Mouse (Mus musculus) embryonic facial prominence, embryonic 10.5 days (tissue): ENCODE data around the gene Usp46. TPM values are rescaled to one million over a fixed set of nuclear protein-coding genes. Genes with fewer than 3 reads are reported as not detected.

Source experiments
- DNase-seq: peaks from one replicate; pipeline ENCODE4 v3.0.0-alpha.2; 2017; ENCODE audit warnings: low spot score
- H3K27ac ChIP-seq: fragments of 300-500 bp; sonication (generic); replicated peaks from 2 replicates; pipeline ENCODE4 v1.5.1; 2016; ENCODE audit warnings: mild to moderate bottlenecking
- H3K27me3 ChIP-seq: fragments of 300-500 bp; sonication (generic); replicated peaks from 2 replicates; pipeline ENCODE4 v1.6.1; 2016; ENCODE audit warnings: low read depth, mild to moderate bottlenecking; ENCODE audit not compliant: poor library complexity, severe bottlenecking
- H3K36me3 ChIP-seq: fragments of 300-500 bp; sonication (generic); replicated peaks from 2 replicates; pipeline ENCODE4 v1.6.1; 2016; ENCODE audit warnings: mild to moderate bottlenecking, moderate library complexity
- H3K4me1 ChIP-seq: fragments of 300-500 bp; sonication (generic); 2 replicates; pipeline ENCODE4 v1.6.1; 2016
- H3K4me3 ChIP-seq: fragments of 300-500 bp; sonication (generic); 2 replicates; pipeline ENCODE4 v1.5.1; 2016; ENCODE audit warnings: mild to moderate bottlenecking, moderate library complexity
- H3K9me3 ChIP-seq: fragments of 300-500 bp; sonication (generic); 2 replicates; pipeline ENCODE4 v1.6.1; 2016; ENCODE audit warnings: mild to moderate bottlenecking
- WGBS: fragments of 180-500 bp; shearing (Covaris S2); methylation state at CpG from one replicate; pipeline ENCODE4 v1.1.7; 2016; 5-methylcytosine and 5-hydroxymethylcytosine counted together
- polyA plus RNA-seq: library from polyadenylated mRNA; unstranded; fragments of >200 nt; fragmentation: Nextera tagmentation; extraction: Ambion mirVana; gene quantifications from 2 replicates; pipeline ENCODE4 v1.2.1, GENCODE M21; 2016

Usp46 gene
- polyA plus RNA-seq, 1 experiment from 2014 or later, result 43.2 TPM

DNA sequence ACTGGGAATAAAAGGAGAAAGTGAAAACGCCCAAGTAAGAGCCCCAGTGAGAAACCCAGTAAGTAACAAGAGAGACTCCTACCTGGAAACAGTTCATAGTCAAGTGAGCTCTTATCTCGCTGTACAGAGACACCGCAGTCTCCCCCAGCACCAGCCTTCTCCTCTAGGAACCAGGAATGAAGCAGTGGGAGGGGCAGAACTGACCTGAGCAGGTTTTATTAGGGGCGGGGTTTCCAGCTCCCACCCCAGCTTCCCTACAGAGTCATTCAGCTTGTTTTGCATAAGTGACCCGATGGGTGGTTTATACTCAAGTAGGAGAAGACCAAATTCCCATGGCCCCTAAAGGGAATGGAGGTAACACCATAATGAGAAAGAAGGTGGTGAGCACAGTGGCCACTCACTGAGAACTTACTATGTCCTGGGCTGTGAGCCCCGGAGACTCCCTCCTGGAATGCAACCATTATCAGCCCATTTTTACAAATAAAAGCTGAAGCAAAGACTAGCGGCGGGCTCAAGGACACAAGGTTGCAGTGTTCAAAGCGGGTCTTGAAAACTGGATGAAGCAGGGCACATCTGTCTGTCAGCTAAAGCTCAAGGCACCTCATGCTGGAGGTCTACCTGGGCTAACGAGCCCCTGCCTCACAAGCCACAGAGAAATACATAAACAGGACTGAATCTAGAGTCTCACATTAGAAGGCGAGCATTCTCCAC lies 2.5 kb downstream of the Usp46 start:
- H3K27me3 ChIP-seq, result no peaks in the 10 kb centered on the region
- no peaks in the 10 kb centered on the region for H3K9me3 ChIP-seq
- 0 out of 2 replicates have a peak, but pooled peaks cover 6% of the 10 kb centered on the region for H3K36me3 ChIP-seq
- peak overlapping the region; percentile 97; the same call in 1 of the 2 replicates for H3K27ac ChIP-seq
- 49% methylated on average over 11 of the region's 11 CpGs for WGBS
- H3K4me1 ChIP-seq, result peaks cover 72% of the 10 kb centered on the region
- H3K4me3 ChIP-seq, result peak overlapping the region; percentile 85
- no peak for DNase-seq

GRCm38 (mm10) chr5:74064844-74065243 lies 3.4 kb downstream of the Usp46 start:
- H3K36me3 ChIP-seq, result 0 out of 2 replicates have a peak, but pooled peaks cover 7% of the 10 kb centered on the region
- H3K9me3 ChIP-seq, result no peaks in the 10 kb centered on the region
- no peak for DNase-seq
- H3K4me1 ChIP-seq, result peaks cover 69% of the 10 kb centered on the region
- H3K27me3 ChIP-seq, result no peaks in the 10 kb centered on the region
- H3K27ac ChIP-seq, result 0 out of 2 replicates have a peak overlapping the region, but pooled peaks have one; percentile 44
- H3K4me3 ChIP-seq, result peak overlapping the region; percentile 85
- WGBS, result 82% methylated on average over 7 of the region's 7 CpGs

GRCm38 (mm10) chr5:74063226-74063747 lies 4.9 kb downstream of the Usp46 start:
- H3K9me3 ChIP-seq, result no peaks in the 10 kb centered on the region
- H3K4me1 ChIP-seq, result peaks cover 57% of the 10 kb centered on the region
- H3K27me3 ChIP-seq, result no peaks in the 10 kb centered on the region
- no peak overlapping the region for H3K27ac ChIP-seq
- 89% methylated on average over 5 of the region's 5 CpGs for WGBS
- H3K36me3 ChIP-seq, result 0 out of 2 replicates have a peak, but pooled peaks cover 10% of the 10 kb centered on the region
- no peak overlapping the region for H3K4me3 ChIP-seq
- DNase-seq, result no peak

- Histone ChIP-seq H3K4me1 (peaks cover 52% of the 10 kb centered on the region), H3K4me3 (no peak overlapping the region), H3K36me3 (0 out of 2 replicates have a peak, but pooled peaks cover 10% of the 10 kb centered on the region), H3K27me3 (no peaks in the 10 kb centered on the region), H3K27ac (no peak overlapping the region), H3K9me3 (no peaks in the 10 kb centered on the region)
- 88% methylated on average over 7 of the region's 7 CpGs for WGBS
- DNase-seq, result no peak
Measured at GRCm38 (mm10) chr5:74062266-74062665, 6.0 kb downstream of the Usp46 start.

GRCm38 (mm10) chr5:74061408-74062047 lies 6.7 kb downstream of the Usp46 start:
- H3K9me3 ChIP-seq, result no peaks in the 10 kb centered on the region
- peak overlapping the region; percentile 40; the same call in 1 of the 2 replicates for H3K27ac ChIP-seq
- WGBS, result 87% methylated on average over 18 of the region's 18 CpGs
- H3K36me3 ChIP-seq, result 0 out of 2 replicates have a peak, but pooled peaks cover 10% of the 10 kb centered on the region
- H3K4me3 ChIP-seq, result no peak overlapping the region
- no peaks in the 10 kb centered on the region for H3K27me3 ChIP-seq
- DNase-seq, result no peak
- peaks cover 49% of the 10 kb centered on the region for H3K4me1 ChIP-seq

DNA sequence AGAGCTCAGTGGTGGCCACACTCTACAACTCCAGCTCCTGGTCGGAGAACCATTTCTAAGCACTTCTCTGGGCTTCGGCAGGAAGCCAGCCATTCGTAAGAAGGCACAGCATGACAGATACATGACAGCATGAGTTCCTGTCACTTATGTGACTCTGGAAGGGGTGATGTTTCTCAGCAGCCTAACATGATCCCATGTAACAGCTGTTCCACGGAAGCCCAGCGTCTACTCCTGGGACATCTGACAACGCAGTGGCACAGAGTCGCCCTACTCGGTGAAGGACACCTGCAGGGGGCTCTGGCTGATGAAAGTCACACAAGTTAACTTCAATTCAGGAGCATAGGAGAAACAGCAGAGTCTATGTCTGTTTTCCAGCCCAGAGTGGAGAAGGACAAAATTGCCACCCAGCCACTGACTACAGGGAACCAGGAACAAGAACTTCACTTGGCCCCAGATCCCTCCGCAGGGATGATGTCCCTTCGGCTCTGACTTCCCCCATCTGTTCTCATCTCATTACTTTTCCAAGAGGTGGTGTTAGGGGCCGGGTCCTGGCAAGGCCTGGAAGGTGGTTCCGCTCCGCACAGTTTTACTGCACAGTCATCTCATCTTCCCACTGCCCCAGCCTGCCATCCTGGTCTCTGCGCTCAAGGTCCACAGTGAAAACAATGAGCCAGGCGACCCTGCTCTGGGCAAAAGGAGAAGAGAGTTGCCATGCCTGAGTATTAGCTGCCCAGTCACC lies 15.9 kb downstream of the Usp46 start:
- Histone ChIP-seq H3K4me1 (peaks cover 19% of the 10 kb centered on the region), H3K27ac (no peak overlapping the region)

DNA sequence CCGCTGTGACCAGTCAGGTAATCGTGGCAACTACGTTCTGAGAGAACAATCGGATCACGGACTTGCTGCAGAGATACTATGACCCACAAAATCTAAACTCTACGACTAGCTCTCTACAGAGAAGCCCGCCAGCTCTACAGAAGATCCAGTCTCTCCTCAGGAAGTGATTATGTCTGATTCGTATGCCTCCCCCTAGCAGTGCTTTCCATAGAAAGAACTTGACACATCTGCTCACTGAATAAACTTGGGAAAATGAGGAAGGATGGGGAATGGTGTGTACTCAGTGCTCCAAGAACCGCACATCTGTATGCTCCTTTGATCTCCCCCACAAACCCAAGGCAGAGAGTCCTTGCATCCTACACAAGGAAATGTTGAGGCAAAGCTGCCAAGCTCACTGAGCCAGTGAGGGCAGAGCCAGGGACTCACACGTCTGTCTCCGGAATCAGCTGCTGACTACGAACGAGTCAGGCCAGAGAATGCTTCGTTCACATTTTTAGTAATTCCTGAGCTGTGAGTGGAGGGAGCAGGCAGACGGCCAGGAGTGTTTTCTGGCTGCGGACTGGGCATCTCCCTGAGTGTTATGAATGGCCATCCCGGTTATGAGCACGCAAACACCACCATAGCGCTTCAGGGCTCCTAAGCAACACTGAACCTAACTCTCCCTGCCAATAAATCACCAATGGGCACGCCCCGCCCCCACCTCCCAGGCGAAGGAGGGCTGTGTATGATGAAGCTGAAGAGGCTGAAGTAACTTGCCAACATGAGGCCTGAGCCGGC lies 16.6 kb downstream of the Usp46 start:
- DNase-seq, result no peak
- 94% methylated on average over 23 of the region's 23 CpGs for WGBS
- Histone ChIP-seq H3K27ac (no peak overlapping the region), H3K27me3 (no peaks in the 10 kb centered on the region), H3K4me3 (no peak overlapping the region), H3K4me1 (peaks cover 16% of the 10 kb centered on the region), H3K9me3 (no peaks in the 10 kb centered on the region), H3K36me3 (peaks cover 54% of the 10 kb centered on the region)

More for the DNA sequence above, 15.9 kb downstream of the Usp46 start:
- WGBS, result 92% methylated on average over 15 of the region's 15 CpGs
- Histone ChIP-seq H3K9me3 (no peaks in the 10 kb centered on the region), H3K4me3 (no peak overlapping the region), H3K36me3 (peaks cover 50% of the 10 kb centered on the region), H3K27me3 (no peaks in the 10 kb centered on the region)
- no peak for DNase-seq

GRCm38 (mm10) chr5:74050903-74051302 lies 17.3 kb downstream of the Usp46 start:
- Histone ChIP-seq H3K36me3 (peaks cover 54% of the 10 kb centered on the region), H3K9me3 (no peaks in the 10 kb centered on the region), H3K4me3 (no peak overlapping the region), H3K4me1 (peaks cover 15% of the 10 kb centered on the region; the same call in 1 of the 2 replicates), H3K27me3 (no peaks in the 10 kb centered on the region), H3K27ac (no peak overlapping the region)
- WGBS, result 99% methylated on average over 2 of the region's 2 CpGs
- no peak for DNase-seq

DNA sequence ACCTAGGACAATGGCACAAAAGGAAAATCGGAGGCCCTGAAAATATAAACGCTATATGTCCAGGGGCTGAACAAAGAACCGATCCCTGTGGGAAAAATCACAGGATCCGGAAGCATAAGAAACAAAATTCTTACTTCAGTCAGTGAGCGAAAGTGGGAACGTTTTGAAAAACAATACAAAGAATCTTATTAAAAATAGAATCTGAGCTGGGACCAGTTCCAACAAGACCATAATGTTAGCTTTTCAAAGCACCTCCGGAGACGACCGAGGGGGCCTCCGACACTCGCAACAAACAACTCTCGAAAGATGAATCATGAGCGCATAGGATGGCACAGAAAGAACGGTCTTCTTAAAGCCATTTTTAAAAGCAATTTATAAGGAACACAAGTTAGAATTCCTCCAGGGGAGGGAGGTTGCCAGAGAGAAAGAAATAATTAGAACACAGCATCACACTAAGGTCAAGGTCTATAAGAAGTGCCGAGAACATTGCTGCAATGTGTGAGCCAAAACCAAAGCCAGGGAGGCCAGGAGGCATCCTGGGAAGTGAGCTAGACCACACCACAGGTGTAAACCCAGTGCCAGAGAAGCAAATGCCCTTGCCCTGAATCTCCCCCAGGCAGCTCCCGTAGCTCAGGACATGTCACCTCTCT lies 19.3 kb downstream of the Usp46 start:
- H3K27me3 ChIP-seq, result no peaks in the 10 kb centered on the region
- H3K4me1 ChIP-seq, result peaks cover 35% of the 10 kb centered on the region
- H3K27ac ChIP-seq, result no peak overlapping the region
- DNase-seq, result no peak
- peaks cover 48% of the 10 kb centered on the region for H3K36me3 ChIP-seq
- H3K9me3 ChIP-seq, result no peaks in the 10 kb centered on the region
- WGBS, result 95% methylated on average over 16 of the region's 16 CpGs
- H3K4me3 ChIP-seq, result no peak overlapping the region

DNA sequence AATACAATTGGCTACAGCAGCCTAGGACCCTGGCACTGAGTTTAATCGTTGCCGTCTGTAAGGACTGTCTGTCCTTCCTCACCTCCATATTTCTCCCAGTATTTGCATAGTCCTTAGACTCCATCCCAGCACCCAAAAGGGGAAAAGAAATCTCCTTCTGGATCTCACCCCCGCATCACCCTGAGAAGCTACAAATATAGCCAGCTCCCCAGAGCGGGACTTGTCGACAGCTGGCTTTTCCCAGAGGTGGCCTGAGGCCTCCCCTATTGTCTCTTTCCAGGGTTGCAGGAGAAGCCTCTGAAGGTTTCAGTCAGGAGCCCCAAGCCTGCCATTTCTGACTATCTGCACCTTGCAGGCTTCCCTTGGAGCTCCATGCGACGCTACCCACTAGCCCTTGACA lies 23.6 kb downstream of the Usp46 start:
- no peak overlapping the region for H3K4me3 ChIP-seq
- H3K4me1 ChIP-seq, result peaks cover 34% of the 10 kb centered on the region
- peaks cover 30% of the 10 kb centered on the region for H3K36me3 ChIP-seq
- H3K27ac ChIP-seq, result no peak overlapping the region
- 74% methylated on average over 7 of the region's 7 CpGs for WGBS
- no peaks in the 10 kb centered on the region for H3K27me3 ChIP-seq
- DNase-seq, result no peak
- H3K9me3 ChIP-seq, result no peaks in the 10 kb centered on the region

DNA sequence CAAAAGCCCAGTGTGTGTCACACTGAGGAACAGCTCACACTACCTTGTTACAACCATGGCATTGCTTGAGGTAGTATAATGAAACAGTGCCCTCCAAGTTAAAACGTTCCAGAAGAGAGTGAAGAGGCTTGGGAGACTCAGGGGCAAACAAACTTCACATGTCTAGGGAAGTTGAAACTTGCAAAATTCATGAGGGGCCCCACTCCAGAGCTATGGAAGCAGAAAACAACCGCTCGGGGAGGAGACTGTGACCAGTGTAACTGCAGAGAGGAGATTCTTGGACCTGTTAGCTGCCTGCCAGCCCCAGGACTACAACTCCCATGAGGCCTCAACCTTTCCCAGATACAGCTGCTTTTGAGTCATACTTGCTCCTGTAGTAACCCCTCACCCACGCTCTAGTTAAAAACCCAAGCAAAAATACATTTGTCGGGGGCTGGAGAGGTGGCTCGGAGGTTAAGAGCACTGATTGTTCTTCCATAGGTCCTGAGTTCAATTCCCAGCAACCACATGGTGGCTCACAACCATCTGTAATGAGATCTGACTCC lies 25.4 kb downstream of the Usp46 start:
- Histone ChIP-seq H3K9me3 (no peaks in the 10 kb centered on the region), H3K4me1 (peaks cover 31% of the 10 kb centered on the region), H3K27ac (no peak overlapping the region), H3K36me3 (peaks cover 24% of the 10 kb centered on the region), H3K4me3 (no peak overlapping the region), H3K27me3 (no peaks in the 10 kb centered on the region)
- DNase-seq, result no peak
- WGBS, result 70% methylated on average over 6 of the region's 6 CpGs
